Mouse (Mus musculus) limb, embryonic 12.5 days (tissue): ENCODE data around the gene 2310022B05Rik. TPM values are rescaled to one million over a fixed set of nuclear protein-coding genes. Genes with fewer than 3 reads are reported as not detected.

ENCODE experiments used
- ATAC-seq: fragments of 200-750 bp; cut with Nextera tagmentation; 2 replicates; pipeline ENCODE4 v1.8.0; 2017; ENCODE audit warnings: low read depth, moderate TSS enrichment; ENCODE audit not compliant: insufficient number of reproducible peaks, insufficient read depth, low FRiP score, low TSS enrichment
- H3K27ac ChIP-seq: fragments of 300-500 bp; sonication (generic); 2 replicates; pipeline ENCODE4 v1.5.1; 2016; ENCODE audit warnings: mild to moderate bottlenecking, moderate library complexity
- H3K27me3 ChIP-seq: fragments of 300-500 bp; sonication (generic); 2 replicates; pipeline ENCODE4 v1.6.1; 2016; ENCODE audit warnings: mild to moderate bottlenecking, moderate library complexity
- H3K36me3 ChIP-seq: fragments of 300-500 bp; sonication (generic); 2 replicates; pipeline ENCODE4 v1.6.1; 2016; ENCODE audit warnings: mild to moderate bottlenecking, moderate library complexity
- H3K4me1 ChIP-seq: fragments of 300-500 bp; sonication (generic); replicated peaks from 2 replicates; pipeline ENCODE4 v1.6.1; 2016
- H3K4me2 ChIP-seq: fragments of 300-500 bp; sonication (generic); 2 replicates; pipeline ENCODE4 v1.6.1; 2016; ENCODE audit warnings: mild to moderate bottlenecking, moderate library complexity
- H3K4me3 ChIP-seq: fragments of 300-500 bp; sonication (generic); replicated peaks from 2 replicates; pipeline ENCODE4 v1.5.1; 2016; ENCODE audit warnings: mild to moderate bottlenecking
- H3K9ac ChIP-seq: fragments of 300-500 bp; sonication (generic); replicated peaks from 2 replicates; pipeline ENCODE4 v1.6.1; 2016; ENCODE audit warnings: mild to moderate bottlenecking, moderate library complexity
- H3K9me3 ChIP-seq: fragments of 300-500 bp; sonication (generic); 2 replicates; pipeline ENCODE4 v1.6.1; 2016; ENCODE audit warnings: mild to moderate bottlenecking, moderate library complexity
- WGBS: fragments of 180-500 bp; shearing (Covaris S2); methylation state at CpG from one replicate; pipeline ENCODE4 v1.1.7; 2016; 5-methylcytosine and 5-hydroxymethylcytosine counted together
- polyA plus RNA-seq: library from polyadenylated mRNA; unstranded; fragments of >200 nt; fragmentation: Nextera tagmentation; extraction: Ambion mirVana; gene quantifications from 2 replicates; pipeline ENCODE4 v1.2.1, GENCODE M21; 2016

The 2310022B05Rik gene
- polyA plus RNA-seq, 1 experiment from 2014 or later, result 29.1 TPM

DNA sequence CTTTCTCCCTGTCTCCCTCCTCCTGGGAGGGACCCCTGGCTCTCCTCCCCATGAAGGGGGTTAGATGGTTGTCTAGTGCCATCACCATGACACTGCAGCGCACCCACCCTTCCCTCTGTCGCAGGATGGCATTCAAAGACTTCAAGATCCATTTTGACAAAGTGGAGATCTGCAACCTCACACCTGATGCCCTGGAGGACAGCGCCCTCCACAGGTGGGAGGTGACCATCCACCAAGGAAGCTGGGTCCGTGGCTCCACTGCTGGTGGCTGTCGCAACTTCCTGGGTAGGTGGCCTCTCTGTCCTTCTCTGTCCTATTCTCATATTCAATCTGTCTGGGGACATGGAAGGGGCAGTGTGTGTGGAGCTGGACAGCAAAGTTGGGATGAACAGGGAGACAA, 59.1 kb downstream of the 2310022B05Rik start:
- Histone ChIP-seq H3K9ac (no peak overlapping the region), H3K4me2 (no peak overlapping the region), H3K36me3 (no peaks in the 10 kb centered on the region), H3K27ac (no peak overlapping the region), H3K27me3 (peaks cover 1% of the 10 kb centered on the region; the same call in 1 of the 2 replicates), H3K4me3 (no peak overlapping the region), H3K4me1 (no peaks in the 10 kb centered on the region), H3K9me3 (no peaks in the 10 kb centered on the region)
- WGBS, result 75% methylated on average over 5 of the region's 5 CpGs
- no peak for ATAC-seq

DNA sequence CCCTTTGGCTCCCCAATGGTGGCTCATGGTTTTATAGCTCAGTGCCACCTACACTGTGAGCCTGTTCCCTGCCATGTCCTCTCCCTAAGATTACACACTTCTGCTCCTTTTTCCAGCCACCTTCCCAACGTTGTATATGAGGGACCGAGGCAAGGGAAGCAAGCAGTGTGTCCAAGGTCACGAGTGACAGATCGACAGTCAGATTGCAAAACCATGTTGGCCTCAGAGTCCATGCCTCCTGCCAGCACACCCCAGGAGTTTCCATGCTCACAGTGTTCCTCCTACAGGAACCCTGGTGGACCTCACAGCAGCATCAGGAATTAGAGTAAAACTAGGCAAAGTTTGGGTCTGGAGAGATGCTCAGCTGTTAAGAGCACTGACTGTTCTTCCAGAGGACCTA, 73.8 kb downstream of the 2310022B05Rik start:
- H3K4me3 ChIP-seq, result no peak overlapping the region
- 78% methylated on average over 4 of the region's 4 CpGs for WGBS
- H3K9me3 ChIP-seq, result no peaks in the 10 kb centered on the region
- H3K4me2 ChIP-seq, result no peak overlapping the region
- no peaks in the 10 kb centered on the region for H3K36me3 ChIP-seq
- H3K4me1 ChIP-seq, result no peaks in the 10 kb centered on the region
- no peak overlapping the region for H3K9ac ChIP-seq
- H3K27ac ChIP-seq, result no peak overlapping the region
- H3K27me3 ChIP-seq, result peaks cover 3% of the 10 kb centered on the region; the same call in 1 of the 2 replicates
- ATAC-seq, result no peak

DNA sequence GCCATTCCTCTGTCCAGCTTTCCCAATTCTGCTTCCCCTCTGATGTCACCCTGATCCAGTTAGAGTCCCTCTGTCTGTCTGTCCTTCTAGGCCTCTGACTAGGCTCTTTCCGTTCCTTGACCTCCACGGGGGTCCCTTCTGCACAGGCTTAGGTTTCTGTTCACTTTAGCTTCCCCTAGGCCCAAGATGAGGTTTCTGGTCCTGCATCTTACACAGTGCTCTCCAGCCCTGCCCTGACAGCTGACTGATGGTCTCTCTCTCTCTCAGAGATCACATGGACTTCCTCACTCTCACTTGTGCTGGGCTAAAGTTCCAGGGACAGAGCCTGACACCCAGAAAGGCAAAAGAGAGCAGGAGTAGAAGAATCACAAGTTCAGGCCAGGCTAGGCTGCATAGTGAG, 76.6 kb downstream of the 2310022B05Rik start:
- H3K9me3 ChIP-seq, result no peaks in the 10 kb centered on the region
- no peak for ATAC-seq
- peaks cover 3% of the 10 kb centered on the region; the same call in 1 of the 2 replicates for H3K27me3 ChIP-seq
- H3K36me3 ChIP-seq, result no peaks in the 10 kb centered on the region
- H3K9ac ChIP-seq, result no peak overlapping the region
- no peaks in the 10 kb centered on the region for H3K4me1 ChIP-seq
- no peak overlapping the region for H3K4me2 ChIP-seq
- no peak overlapping the region for H3K4me3 ChIP-seq
- 74% methylated on average over 2 of the region's 2 CpGs for WGBS
- no peak overlapping the region for H3K27ac ChIP-seq

Other genes starting within 250 kb of the 2310022B05Rik start
- gene Pgbd5, start 223.7 kb downstream of the 2310022B05Rik start, polyA plus RNA-seq, result 1.3 and 1.7 TPM in 2 replicates
- gene Cog2, start 142.6 kb downstream of the 2310022B05Rik start, polyA plus RNA-seq, result 42.8 and 46.2 TPM in 2 replicates
- gene Agt, start 93.7 kb downstream of the 2310022B05Rik start, polyA plus RNA-seq, result not detected in 2 replicates
- not detected in 2 replicates for gene Capn9, start 87.3 kb downstream of the 2310022B05Rik start, polyA plus RNA-seq
- 51.4 and 52.0 TPM in 2 replicates for gene Ttc13, start 58.6 kb upstream of the 2310022B05Rik start, polyA plus RNA-seq
- 29.2 and 34.2 TPM in 2 replicates for gene Arv1, start 58.8 kb upstream of the 2310022B05Rik start, polyA plus RNA-seq
- gene Fam89a, start 88.5 kb upstream of the 2310022B05Rik start, polyA plus RNA-seq, result 4.4 and 4.8 TPM in 2 replicates
- 0.05 TPM in 1 of 2 replicates, not detected in the other for gene Trim67, start 129.7 kb upstream of the 2310022B05Rik start, polyA plus RNA-seq
- gene Gnpat, start 199.7 kb upstream of the 2310022B05Rik start, polyA plus RNA-seq, result 116 and 119 TPM in 2 replicates
- gene 2810004N23Rik, start 199.8 kb upstream of the 2310022B05Rik start, polyA plus RNA-seq, result 61.1 and 62.4 TPM in 2 replicates
- 11.9 and 12.2 TPM in 2 replicates for gene Exoc8, start 234.3 kb upstream of the 2310022B05Rik start, polyA plus RNA-seq
- 9.9 and 11.9 TPM in 2 replicates for gene Sprtn, start 234.5 kb upstream of the 2310022B05Rik start, polyA plus RNA-seq